Mouse (Mus musculus) limb, embryonic 14.5 days (tissue): ENCODE results near the gene Fam129a. TPM values are rescaled to one million over a fixed set of nuclear protein-coding genes. Genes with fewer than 3 reads are reported as not detected.

Source experiments
- ATAC-seq: fragments of 200-750 bp; cut with Nextera tagmentation; 2 replicates; pipeline ENCODE4 v1.8.0; 2017; ENCODE audit warnings: low read depth, moderate number of reproducible peaks, moderate TSS enrichment; ENCODE audit not compliant: low FRiP score
- DNase-seq: peaks from one replicate; pipeline ENCODE4 v3.0.0-alpha.2; 2015; ENCODE audit warnings: low spot score
- H3K27ac ChIP-seq: fragments of 300-500 bp; sonication (generic); replicated peaks from 2 replicates; pipeline ENCODE4 v1.5.1; 2014; ENCODE audit warnings: low read depth, mild to moderate bottlenecking, low read length, moderate library complexity, mixed read lengths
- H3K27me3 ChIP-seq: fragments of 300-500 bp; sonication (generic); 2 replicates; pipeline ENCODE4 v1.6.1; 2014; ENCODE audit warnings: low read length, mixed read lengths; ENCODE audit not compliant: control insufficient read depth, insufficient read depth
- H3K36me3 ChIP-seq: fragments of 300-500 bp; sonication (generic); 2 replicates; pipeline ENCODE4 v1.6.1; 2014; ENCODE audit warnings: mild to moderate bottlenecking, low read length, moderate library complexity, mixed read lengths; ENCODE audit not compliant: control insufficient read depth, insufficient read depth
- H3K4me1 ChIP-seq: fragments of 300-500 bp; sonication (generic); 2 replicates; pipeline ENCODE4 v1.6.1; 2014; ENCODE audit warnings: antibody characterized with exemption, low read length, mixed read lengths; ENCODE audit not compliant: control insufficient read depth, insufficient read depth
- H3K4me2 ChIP-seq: fragments of 300-500 bp; sonication (generic); replicated peaks from 2 replicates; pipeline ENCODE4 v1.6.1; 2014; ENCODE audit warnings: low read depth, mild to moderate bottlenecking, low read length, moderate library complexity; ENCODE audit not compliant: severe bottlenecking
- H3K4me3 ChIP-seq: fragments of 300-500 bp; sonication (generic); replicated peaks from 2 replicates; pipeline ENCODE4 v1.5.1; 2014; ENCODE audit warnings: low read length
- H3K9ac ChIP-seq: fragments of 300-500 bp; sonication (generic); 2 replicates; pipeline ENCODE4 v1.6.1; 2014; ENCODE audit warnings: mild to moderate bottlenecking, low read depth, low read length, moderate library complexity; ENCODE audit not compliant: severe bottlenecking
- H3K9me3 ChIP-seq: fragments of 300-500 bp; sonication (generic); 2 replicates; pipeline ENCODE4 v1.6.1; 2016; ENCODE audit warnings: low read length; ENCODE audit not compliant: control insufficient read depth
- POLR2A ChIP-seq: fragments of 200-500 bp; IDR thresholded peaks from 2 replicates; pipeline ENCODE4 v1.8.0; 2012; ENCODE audit warnings: inconsistent platforms, mild to moderate bottlenecking, moderate library complexity, borderline replicate concordance; ENCODE audit not compliant: insufficient read depth, insufficient read length; ENCODE audit errors: extremely low read depth
- WGBS: fragments of 180-500 bp; shearing (Covaris S2); extraction: QIAGEN DNeasy Blood & Tissue Kit; methylation state at CpG from one replicate; pipeline ENCODE4 v1.1.7; 2014; 5-methylcytosine and 5-hydroxymethylcytosine counted together
- polyA plus RNA-seq, 2 experiments: library from polyadenylated mRNA; depleted of rRNA in 1 of 2; stranded (reverse) in 1 of 2; unstranded in 1 of 2; fragments of >200 nt; fragmentation: Nextera tagmentation in 1 of 2; extraction: Ambion mirVana in 1 of 2; gene quantifications; 2 replicates each; pipeline versions ENCODE4 v1.2.1 to v1.2.3; 2012 to 2014

Fam129a gene
- polyA plus RNA-seq, 2 experiments, result 11.1 to 14.7 TPM

- no peak for TF ChIP-seq POLR2A
- peak; percentile 62 for ATAC-seq
These were observed 9.4 kb downstream of the Fam129a start for GRCm38 (mm10) chr1:151580200-151580982.

DNA sequence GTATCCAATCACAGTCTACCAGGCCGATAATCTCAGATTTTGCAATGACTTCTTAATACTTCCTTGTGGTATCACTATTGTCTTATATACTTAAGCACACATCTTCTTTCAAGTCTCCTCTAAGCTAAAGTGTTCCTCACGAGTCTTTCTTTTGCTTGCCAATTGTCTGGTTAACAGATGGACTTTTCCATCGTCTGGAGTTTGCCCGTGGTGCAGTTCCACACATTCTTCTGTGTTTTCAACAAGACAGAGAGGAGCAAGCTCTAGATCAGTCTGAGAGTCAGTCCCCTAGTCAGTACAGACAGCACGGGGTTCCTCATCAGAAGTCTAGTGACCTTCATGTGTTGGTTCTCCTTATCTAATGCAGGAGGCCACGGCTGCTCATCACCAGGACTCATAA is 10.5 kb downstream of the Fam129a start:
- ATAC-seq, result no peak
- Histone ChIP-seq H3K4me1 (peaks cover 5% of the 10 kb centered on the region), H3K4me3 (no peak overlapping the region), H3K27me3 (no peaks in the 10 kb centered on the region), H3K9me3 (no peaks in the 10 kb centered on the region), H3K27ac (no peak overlapping the region), H3K36me3 (no peaks in the 10 kb centered on the region), H3K9ac (no peak overlapping the region), H3K4me2 (no peak overlapping the region)
- DNase-seq, result no peak
- no peak for TF ChIP-seq POLR2A
- WGBS, result 67% methylated on average over 6 of the region's 6 CpGs

More at GRCm38 (mm10) chr1:151580200-151580982, 9.4 kb downstream of the Fam129a start:
- H3K4me3 ChIP-seq, result no peak overlapping the region
- H3K4me1 ChIP-seq, result peaks cover 5% of the 10 kb centered on the region
- no peaks in the 10 kb centered on the region for H3K9me3 ChIP-seq
- no peak overlapping the region for H3K4me2 ChIP-seq
- WGBS, result 39% methylated on average over 8 of the region's 8 CpGs
- H3K27ac ChIP-seq, result peak overlapping the region; percentile 71
- peak; percentile 68 for DNase-seq
- no peaks in the 10 kb centered on the region for H3K36me3 ChIP-seq
- H3K27me3 ChIP-seq, result no peaks in the 10 kb centered on the region
- H3K9ac ChIP-seq, result no peak overlapping the region

- ATAC-seq (no peak), DNase-seq (no peak)
- Histone ChIP-seq H3K4me3 (no peak overlapping the region), H3K27me3 (no peaks in the 10 kb centered on the region), H3K4me2 (no peak overlapping the region), H3K9me3 (no peaks in the 10 kb centered on the region), H3K36me3 (no peaks in the 10 kb centered on the region), H3K9ac (no peak overlapping the region), H3K27ac (no peak overlapping the region), H3K4me1 (peaks cover 5% of the 10 kb centered on the region)
- 70% methylated on average over 2 of the region's 4 CpGs for WGBS
- no peak for TF ChIP-seq POLR2A
These were observed 11.0 kb downstream of the Fam129a start for GRCm38 (mm10) chr1:151581977-151582376.

DNA sequence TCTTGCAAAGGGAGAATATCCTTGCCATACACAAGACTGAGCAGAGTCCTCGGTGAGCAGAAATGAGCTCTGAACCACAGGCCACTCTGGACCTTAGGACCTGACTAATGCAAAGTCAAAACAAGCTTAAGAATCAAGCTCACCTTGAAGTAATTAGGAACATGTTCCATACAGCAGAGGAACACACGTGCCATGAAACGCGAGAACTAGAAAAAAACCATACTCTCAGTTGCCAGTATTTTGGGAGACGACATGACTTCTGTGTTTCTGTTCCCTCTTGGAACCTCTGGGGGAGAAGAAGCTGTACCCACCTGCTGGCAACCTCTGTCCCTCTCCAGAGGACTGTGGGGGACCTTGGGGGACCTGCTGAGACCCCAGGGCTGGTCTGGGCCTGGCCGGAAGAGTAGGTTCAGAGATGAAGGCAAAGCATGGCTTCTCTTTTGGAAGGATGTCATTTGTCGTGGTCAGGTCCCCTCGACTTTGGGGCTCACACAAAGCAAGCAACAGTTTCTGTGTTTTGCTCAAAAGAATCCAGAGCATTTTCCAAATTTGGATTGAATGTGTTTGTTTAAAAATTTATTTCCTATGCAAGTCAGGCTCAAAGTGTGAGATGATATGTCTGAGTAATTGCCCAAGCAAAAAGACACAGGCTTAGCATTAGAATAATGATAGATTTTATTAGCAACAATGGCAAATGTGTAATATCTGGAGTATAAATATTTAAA is 12.6 kb downstream of the Fam129a start:
- Histone ChIP-seq H3K9ac (no peak overlapping the region), H3K27me3 (no peaks in the 10 kb centered on the region), H3K4me1 (peaks cover 5% of the 10 kb centered on the region), H3K4me3 (no peak overlapping the region), H3K9me3 (no peaks in the 10 kb centered on the region), H3K4me2 (no peak overlapping the region), H3K27ac (no peak overlapping the region), H3K36me3 (no peaks in the 10 kb centered on the region)
- DNase-seq (no peak), ATAC-seq (no peak)
- TF ChIP-seq POLR2A, result no peak
- WGBS, result 57% methylated on average over 8 of the region's 8 CpGs

DNA sequence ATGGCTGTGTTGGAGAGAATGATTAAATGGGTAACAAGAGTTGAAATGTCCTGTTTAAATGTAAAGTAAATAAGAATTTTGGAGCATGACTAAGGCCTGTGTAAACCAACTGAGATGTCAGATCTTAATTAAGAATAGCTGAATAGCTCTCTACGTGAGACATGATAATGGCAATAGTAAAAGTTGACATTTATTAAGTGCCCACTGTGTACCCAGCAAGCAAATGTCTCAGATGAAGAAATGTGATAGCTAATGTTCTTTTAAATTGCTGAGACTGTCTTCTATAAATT is 13.1 kb downstream of the Fam129a start:
- H3K9me3 ChIP-seq, result no peaks in the 10 kb centered on the region
- no peak overlapping the region for H3K4me2 ChIP-seq
- ATAC-seq (no peak), DNase-seq (no peak)
- H3K36me3 ChIP-seq, result no peaks in the 10 kb centered on the region
- H3K27me3 ChIP-seq, result no peaks in the 10 kb centered on the region
- peaks cover 5% of the 10 kb centered on the region for H3K4me1 ChIP-seq
- no peak overlapping the region for H3K27ac ChIP-seq
- no peak overlapping the region for H3K4me3 ChIP-seq
- WGBS, result 50% methylated on average over 1 of the region's 1 CpGs
- no peak for TF ChIP-seq POLR2A
- H3K9ac ChIP-seq, result no peak overlapping the region
